Mouse (Mus musculus): ENCODE data around the gene Tmem102. TPM values are rescaled to one million over a fixed set of nuclear protein-coding genes. Genes with fewer than 3 reads are reported as not detected.

The Tmem102 gene
- 0.30 and 0.68 TPM in 2 replicates for polyA plus RNA-seq (2015; fragmentation: Nextera tagmentation; extraction: Ambion mirVana)

DNA sequence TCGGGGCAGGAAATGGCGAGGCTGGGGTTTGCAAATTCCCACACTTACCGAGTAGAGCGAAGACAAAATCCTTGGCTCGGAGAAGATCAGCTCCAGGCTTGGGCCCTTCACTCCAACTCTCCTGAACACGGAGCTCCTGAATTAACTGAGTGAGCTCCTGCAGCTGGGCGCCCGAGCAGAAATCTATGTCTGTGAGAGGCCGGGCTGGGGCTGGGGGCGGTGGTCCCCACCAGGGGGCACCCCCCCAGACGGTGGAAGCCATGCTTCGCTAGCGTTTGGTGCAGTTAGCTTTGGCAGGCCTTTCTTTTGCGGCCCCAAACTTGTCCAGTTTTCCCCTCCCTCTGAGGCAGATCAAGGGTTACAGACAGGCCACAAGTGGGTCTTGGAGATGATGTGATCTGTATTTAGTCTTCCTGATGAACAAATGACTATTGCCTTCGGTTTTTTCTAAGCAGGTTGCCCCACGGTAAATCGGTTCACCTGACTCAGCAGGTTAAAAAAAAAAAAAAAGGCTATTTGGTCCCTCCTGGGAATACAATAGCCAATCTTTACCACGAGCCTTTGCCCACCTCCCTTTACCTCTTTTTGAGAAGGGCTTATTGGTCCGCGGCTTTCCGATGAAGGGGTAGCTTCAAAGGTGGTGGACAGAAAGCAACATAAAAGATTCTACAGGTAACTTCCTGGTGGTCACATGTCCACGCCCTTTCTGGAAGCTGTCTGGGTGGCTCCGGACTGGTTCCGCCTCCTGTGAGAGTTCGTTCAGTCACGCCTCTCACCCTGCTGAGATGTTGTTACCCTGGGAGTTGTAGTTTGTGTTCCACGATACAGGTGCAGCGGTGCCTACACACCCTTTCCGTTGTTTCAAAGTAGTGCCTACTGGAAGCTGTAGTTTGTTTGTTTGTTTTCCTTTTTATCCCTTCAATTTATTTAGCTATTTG is at the start of gene Tmem102:
Gene Tmem102, minus strand, starts transcription at position 653 of the 938 bp plus-strand sequence.

DNA sequence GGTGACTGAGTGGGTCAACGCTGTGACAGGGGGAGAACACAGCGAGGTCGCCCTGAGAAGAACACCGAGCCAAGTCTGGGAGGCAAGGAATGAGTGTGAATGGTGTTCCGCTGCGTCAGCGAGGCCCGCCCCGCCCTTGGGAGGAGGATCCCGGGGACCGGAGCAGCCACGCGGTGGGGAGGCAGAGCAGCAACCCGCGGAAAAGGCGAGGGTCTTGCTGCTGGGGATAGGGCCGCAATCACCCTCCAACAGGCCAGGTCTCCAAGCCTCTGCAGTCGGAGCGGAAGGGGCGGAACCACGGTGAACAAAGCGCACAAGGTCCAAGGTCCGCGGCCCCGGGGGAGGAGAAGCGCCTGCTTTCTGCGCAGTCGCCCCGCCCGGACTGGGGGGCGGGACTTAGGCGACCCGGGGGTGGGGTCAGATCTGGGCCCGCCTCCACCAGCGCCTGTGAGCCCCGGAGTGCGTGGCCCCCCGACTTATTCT is 40.8 kb upstream of the Tmem102 start, which contains the start of gene Plscr3:
Gene Plscr3, plus strand, starts transcription at position 179 of the 483 bp plus-strand sequence.

DNA sequence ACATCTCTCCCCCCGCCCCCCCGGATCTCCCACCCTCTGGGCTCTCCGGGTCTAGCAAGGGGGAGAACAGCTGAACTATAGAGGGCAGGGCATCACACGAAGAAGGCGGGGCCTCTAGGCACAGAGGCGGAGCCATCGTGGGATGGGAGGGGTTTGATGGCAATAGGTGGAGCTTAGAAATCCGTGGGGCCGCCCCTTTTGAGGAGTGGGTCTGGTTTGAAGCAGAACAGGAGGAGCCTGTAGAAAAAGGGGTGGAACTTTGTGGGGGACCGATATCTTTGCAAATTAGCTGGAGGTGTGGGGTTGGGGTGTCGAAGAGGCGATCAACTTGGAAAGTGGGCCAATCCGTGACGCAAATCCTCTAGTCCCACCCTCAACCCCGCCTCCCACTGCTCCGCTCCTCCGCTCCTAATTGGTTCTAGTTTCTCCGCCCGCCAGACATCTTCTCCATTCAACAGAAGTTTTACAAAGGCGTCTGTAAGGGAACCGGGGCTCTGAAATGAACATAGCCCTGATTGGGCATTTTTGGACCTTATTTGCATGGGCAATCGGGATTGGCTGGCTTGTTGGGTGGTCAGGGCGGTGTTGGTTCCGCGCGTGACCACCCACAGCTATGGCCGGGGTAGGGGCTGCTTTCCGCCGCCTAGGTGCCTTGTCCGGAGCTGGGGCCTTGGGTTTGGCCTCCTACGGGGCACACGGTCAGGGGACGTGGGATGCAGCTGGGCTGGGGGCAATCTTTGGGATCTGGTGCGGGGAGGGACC is 32.7 kb upstream of the Tmem102 start, which contains the start of gene Tmem256:
Gene Tmem256, plus strand, starts transcription at position 563 of the 762 bp plus-strand sequence.

DNA sequence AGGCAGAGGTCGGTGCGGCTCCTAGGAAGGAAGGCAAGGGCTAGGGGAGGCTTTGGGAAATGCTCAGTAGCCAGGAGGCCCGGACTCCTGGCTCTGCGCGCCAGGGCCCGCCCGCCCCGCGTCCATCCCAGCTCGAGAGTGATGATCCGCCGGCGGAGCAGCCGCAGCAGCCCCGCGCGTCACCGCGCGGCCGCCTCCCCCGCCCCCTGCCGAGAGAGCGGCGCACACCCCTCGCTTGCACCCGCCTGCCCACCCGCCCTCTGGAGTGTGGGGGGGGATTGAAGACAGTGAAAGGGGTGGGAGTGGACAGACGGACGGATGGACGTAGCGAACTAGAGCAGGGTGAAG is 32.2 kb upstream of the Tmem102 start, which contains the start of gene Nlgn2:
Gene Nlgn2, minus strand, starts transcription at position 181 of the 348 bp plus-strand sequence.

DNA sequence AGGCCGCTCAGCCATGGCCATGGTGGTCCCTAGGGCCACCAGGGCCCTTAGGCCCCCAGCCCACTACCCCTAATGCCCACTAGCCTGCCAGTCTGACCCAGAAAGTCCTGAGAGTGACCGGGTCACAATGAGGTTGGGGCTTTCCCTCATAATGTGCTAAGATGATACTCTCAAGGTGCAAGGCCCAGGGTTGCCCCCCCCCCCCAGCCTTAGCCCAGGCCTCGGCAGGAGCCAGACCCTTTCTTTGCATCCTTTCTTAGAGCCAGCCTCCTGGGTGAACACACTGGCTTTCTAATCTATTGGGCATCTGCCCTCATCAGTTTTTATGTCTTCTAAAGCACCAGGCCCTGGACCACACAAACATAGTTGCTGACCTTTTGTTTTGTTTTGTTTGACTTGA is 16.7 kb upstream of the Tmem102 start, which contains the start of gene Spem1:
Gene Spem1, minus strand, starts transcription at position 101 of the 400 bp plus-strand sequence.

DNA sequence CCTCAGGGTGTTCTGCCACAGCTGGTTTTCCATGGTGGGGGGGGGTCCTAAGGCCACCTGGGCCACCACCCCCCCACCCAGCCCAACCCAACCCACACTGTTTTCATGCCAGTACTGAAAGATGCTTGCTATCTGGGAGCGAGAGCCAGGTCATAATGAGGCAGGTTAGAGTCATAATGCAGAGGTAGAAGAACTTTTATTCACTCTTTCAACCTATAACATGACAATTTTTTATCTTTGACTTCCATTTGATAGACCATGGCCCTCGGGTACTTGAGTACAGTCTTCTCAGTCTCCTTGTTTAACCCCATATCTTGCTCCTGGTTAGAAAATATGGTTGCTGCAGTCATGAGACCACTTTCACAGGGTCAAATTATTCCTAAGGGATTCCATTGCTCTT is 12.9 kb upstream of the Tmem102 start, which contains the start of gene Spem2:
Gene Spem2, minus strand, starts transcription at position 101 of the 400 bp plus-strand sequence.

DNA sequence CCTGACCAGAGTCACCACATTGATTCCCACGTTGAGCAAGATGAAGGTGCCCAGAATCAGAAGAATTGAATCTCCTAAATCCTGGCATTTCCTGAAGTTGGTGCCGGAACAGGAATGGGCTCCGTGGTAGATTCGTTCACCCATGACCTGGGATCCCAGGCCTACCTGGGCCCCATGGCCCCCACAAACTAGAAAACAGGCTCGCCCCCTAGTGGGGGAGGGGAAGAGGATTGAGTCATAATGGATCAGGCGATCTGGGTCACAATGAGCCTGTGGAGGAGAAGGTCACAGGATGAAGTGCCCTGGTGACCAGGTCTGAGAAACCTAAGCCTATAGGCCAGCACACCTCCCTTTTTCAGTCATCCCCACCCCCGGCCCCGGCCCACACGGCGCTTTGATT is 9.7 kb upstream of the Tmem102 start, which contains the start of gene Gm39566:
Gene Gm39566, minus strand, starts transcription at position 144 of the 400 bp plus-strand sequence.

DNA sequence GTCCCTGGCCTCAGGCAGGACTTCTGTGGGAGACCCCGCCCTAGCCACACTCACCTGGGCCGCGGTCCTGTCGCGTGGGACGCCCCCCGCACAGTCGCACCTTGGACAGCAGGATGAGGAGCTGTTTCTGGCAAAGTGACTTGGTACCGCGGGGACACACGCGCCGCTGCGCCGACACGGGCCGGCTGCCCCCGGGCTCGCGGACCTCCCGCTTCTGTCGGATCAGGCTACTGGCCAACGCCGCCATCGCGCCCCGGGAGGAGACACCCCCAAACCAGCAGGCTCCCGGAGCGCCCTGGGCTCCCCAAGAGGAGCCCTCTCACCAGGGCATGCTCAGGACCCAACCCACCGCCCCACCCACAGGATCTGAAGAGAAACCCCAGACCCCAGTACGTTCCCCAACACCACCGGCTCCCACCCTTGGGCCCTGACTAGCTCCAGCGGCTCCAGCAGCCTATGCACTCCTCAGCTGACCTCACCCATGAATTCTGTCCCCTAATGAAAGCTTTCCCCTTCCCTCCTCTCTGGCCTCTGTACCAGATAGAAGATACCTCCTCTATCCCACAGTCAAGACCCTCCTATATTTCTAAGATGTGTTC is 3.9 kb downstream of the Tmem102 start, which contains the start of gene Fgf11:
Gene Fgf11, minus strand, starts transcription at position 479 of the 599 bp plus-strand sequence.

DNA sequence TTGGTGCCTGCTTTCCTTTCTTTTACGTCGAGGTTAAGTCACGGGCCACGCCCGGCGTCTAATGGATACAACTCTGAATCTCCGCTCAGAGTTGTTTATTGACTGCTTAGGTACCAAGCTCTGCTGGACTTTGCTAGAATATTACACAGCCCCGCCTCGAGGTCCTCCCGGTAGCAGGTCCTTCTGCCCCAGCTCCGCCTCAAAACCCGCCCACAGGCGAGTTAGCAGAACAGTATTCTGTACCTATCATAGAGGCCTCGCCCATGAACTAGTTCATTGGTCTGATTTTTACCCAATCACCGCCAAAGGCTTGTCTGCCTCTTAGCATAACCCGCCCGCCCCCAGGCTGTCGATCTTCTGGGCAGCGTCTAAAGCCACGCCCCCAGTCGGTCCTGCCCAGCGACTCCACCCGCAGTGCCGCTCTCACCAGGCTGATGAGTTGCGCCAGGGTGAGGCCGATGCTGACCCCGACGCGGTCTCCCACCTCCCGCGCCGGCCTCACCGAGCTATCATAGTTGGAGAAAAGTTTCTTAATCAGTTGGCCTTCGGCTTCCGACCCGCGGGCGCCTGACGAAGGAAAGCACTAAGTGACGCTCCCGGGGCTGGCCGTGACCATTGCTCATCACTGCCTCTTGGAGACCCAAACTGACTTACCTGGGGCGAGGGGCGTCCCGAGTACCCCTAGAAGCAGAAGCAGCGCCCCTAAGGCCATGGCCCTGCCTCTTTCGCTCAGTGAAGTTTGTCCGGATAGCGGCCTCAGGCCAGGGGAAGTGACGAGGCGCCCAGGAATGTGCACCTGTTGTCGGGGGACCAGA is 10.0 kb downstream of the Tmem102 start, which contains the start of gene Chrnb1:
Gene Chrnb1, minus strand, starts transcription at position 776 of the 815 bp plus-strand sequence.

DNA sequence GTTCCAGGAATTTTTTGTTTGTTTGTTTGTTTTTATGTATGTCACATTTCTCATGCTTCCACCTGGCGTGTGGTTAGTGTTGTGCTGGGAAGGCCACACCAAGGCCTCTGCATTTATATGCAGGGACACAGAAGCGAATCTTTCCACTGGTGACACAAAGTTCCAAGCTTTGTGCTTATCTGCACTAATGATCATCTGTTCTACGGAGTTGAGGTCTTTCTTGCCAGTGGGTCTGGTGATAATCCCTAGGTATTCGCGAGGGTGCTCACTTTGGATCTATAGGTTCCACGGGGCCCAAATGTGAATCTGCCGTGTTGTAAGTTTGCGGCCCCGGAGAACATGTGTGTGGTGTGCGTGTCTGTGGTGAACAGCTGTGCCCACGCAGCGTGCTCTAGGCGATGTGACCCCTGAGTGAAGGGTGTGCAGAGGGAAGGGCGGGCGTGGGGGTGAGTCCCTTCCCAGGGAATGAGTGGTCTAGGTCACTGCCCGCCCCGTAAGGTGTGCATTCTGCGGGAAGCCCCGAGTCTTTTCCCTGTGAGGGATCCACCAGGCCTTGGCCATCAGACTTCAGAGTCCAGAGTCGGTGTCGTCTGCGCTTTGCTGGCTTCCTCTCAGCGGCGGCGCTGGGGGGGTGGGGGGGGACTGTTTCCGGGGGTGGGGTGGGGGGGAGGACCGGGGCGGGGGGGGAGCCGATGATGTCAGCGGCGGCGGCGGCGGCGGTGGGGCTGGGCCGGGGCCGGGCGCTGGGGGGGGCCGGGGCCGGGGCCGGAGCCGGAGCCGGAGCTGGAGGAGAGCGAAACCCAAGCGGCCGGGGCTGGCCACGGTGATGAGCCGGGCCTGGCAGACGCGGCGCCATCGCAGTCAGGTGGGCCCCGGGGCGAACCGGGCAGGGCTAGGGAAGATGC is 40.0 kb downstream of the Tmem102 start, which contains the start of gene Zbtb4:
Gene Zbtb4, plus strand, starts transcription at position 692 of the 905 bp plus-strand sequence.

DNA sequence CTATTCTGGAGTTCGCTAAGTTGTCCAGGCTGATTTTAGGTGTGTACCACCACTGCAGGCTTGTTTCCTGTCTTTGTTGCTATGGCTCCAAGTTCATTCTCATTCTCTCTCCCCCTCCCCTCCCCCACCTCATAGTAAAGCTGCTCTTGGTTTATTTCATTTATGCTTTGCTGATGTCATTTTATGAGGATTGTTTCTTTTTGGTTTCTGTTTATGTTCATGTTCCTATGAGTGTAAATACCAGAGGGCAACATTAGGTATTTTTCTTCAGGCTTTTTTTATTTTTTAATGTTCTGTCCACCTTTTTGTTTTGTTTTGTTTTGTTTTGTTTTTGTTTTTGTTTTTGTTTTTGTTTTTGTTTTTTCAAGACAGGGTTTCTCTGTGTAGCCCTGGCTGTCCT is 43.6 kb downstream of the Tmem102 start, which contains the start of gene Slc35g3:
Gene Slc35g3, minus strand, starts transcription at position 101 of the 400 bp plus-strand sequence.

DNA sequence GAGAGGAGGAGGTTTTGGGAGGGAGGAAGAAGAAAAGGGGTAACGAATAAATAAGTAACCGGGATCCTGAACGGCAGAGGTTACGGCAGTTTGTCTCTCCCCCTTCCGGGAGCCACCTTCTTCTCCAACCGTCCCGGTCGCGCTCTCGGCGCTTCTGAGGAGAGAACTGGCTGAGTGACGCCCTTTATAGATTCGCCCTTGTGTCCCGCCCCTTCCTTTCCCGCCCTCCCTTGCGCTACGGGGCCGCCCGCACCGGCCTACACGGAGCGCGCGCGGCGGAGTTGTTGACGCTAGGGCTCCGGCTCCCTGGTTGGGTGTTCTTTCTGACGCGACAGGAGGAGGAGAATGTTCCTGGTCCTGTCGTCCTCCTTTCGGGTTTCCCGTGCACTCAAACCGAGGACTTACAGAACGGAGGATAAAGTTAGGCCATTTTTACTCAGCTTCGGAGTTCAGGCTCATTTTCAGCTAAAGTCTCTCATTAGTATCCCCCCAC is 46.9 kb downstream of the Tmem102 start, which contains the start of gene Polr2a:
Gene Polr2a, minus strand, starts transcription at position 160 of the 493 bp plus-strand sequence.

Other genes with a start within 250 kb of the Tmem102 start
- 1.1 and 1.8 TPM in 2 replicates for gene Efnb3, start 245.4 kb downstream of the Tmem102 start, polyA plus RNA-seq (2015; fragmentation: Nextera tagmentation; extraction: Ambion mirVana)
- gene Wrap53, start 225.4 kb downstream of the Tmem102 start, polyA plus RNA-seq (2015; fragmentation: Nextera tagmentation; extraction: Ambion mirVana): 19.3 and 21.3 TPM in 2 replicates
- 80.6 and 88.9 TPM in 2 replicates for gene Trp53, start 225.3 kb downstream of the Tmem102 start, polyA plus RNA-seq (2015; fragmentation: Nextera tagmentation; extraction: Ambion mirVana)
- gene Atp1b2, start 199.7 kb downstream of the Tmem102 start, polyA plus RNA-seq (2015; fragmentation: Nextera tagmentation; extraction: Ambion mirVana): 20.4 and 20.8 TPM in 2 replicates
- gene Shbg, start 187.7 kb downstream of the Tmem102 start, polyA plus RNA-seq (2015; fragmentation: Nextera tagmentation; extraction: Ambion mirVana): not detected in 2 replicates
- 7.3 and 7.9 TPM in 2 replicates for gene Sat2, start 183.6 kb downstream of the Tmem102 start, polyA plus RNA-seq (2015; fragmentation: Nextera tagmentation; extraction: Ambion mirVana)
- 11.5 and 12.6 TPM in 2 replicates for gene Fxr2, start 172.6 kb downstream of the Tmem102 start, polyA plus RNA-seq (2015; fragmentation: Nextera tagmentation; extraction: Ambion mirVana)
- gene Sox15, start 150.3 kb downstream of the Tmem102 start, polyA plus RNA-seq (2015; fragmentation: Nextera tagmentation; extraction: Ambion mirVana): 0.19 and 0.25 TPM in 2 replicates
- gene Mpdu1, start 143.0 kb downstream of the Tmem102 start, polyA plus RNA-seq (2015; fragmentation: Nextera tagmentation; extraction: Ambion mirVana): 44.5 and 46.1 TPM in 2 replicates
- gene Cd68, start 139.5 kb downstream of the Tmem102 start, polyA plus RNA-seq (2015; fragmentation: Nextera tagmentation; extraction: Ambion mirVana): 25.2 and 39.1 TPM in 2 replicates
- 272 and 275 TPM in 2 replicates for gene Eif4a1, start 133.2 kb downstream of the Tmem102 start, polyA plus RNA-seq (2015; fragmentation: Nextera tagmentation; extraction: Ambion mirVana)
- gene Senp3, start 123.5 kb downstream of the Tmem102 start, polyA plus RNA-seq (2015; fragmentation: Nextera tagmentation; extraction: Ambion mirVana): 37.0 and 38.4 TPM in 2 replicates
- gene Tnfsf13, start 119.8 kb downstream of the Tmem102 start, polyA plus RNA-seq (2015; fragmentation: Nextera tagmentation; extraction: Ambion mirVana): 0.64 and 0.78 TPM in 2 replicates
- gene Tnfsf12, start 109.8 kb downstream of the Tmem102 start, polyA plus RNA-seq (2015; fragmentation: Nextera tagmentation; extraction: Ambion mirVana): 4.4 and 5.2 TPM in 2 replicates
- gene Tnfsfm13, start 109.5 kb downstream of the Tmem102 start, polyA plus RNA-seq (2015; fragmentation: Nextera tagmentation; extraction: Ambion mirVana): 2.1 and 2.8 TPM in 2 replicates
- 15.2 and 15.8 TPM in 2 replicates for gene Polr2a, start 47.0 kb downstream of the Tmem102 start, polyA plus RNA-seq (2015; fragmentation: Nextera tagmentation; extraction: Ambion mirVana)
- gene Slc35g3, start 43.7 kb downstream of the Tmem102 start, polyA plus RNA-seq (2015; fragmentation: Nextera tagmentation; extraction: Ambion mirVana): 0.07 and 0.08 TPM in 2 replicates
- 1.3 and 1.9 TPM in 2 replicates for gene Zbtb4, start 39.7 kb downstream of the Tmem102 start, polyA plus RNA-seq (2015; fragmentation: Nextera tagmentation; extraction: Ambion mirVana)
- gene Chrnb1, start 9.7 kb downstream of the Tmem102 start, polyA plus RNA-seq (2015; fragmentation: Nextera tagmentation; extraction: Ambion mirVana): 0.99 and 1.5 TPM in 2 replicates
- gene Fgf11, start 3.8 kb downstream of the Tmem102 start, polyA plus RNA-seq (2015; fragmentation: Nextera tagmentation; extraction: Ambion mirVana): 0.33 and 0.36 TPM in 2 replicates
- not detected in 2 replicates for gene Gm39566, start 9.7 kb upstream of the Tmem102 start, polyA plus RNA-seq (2015; fragmentation: Nextera tagmentation; extraction: Ambion mirVana)
- gene Spem2, start 12.8 kb upstream of the Tmem102 start, polyA plus RNA-seq (2015; fragmentation: Nextera tagmentation; extraction: Ambion mirVana): not detected in 2 replicates
- gene Spem1, start 16.6 kb upstream of the Tmem102 start, polyA plus RNA-seq (2015; fragmentation: Nextera tagmentation; extraction: Ambion mirVana): 0.12 TPM in 1 of 2 replicates, not detected in the other
- 2.6 and 3.1 TPM in 2 replicates for gene Nlgn2, start 32.2 kb upstream of the Tmem102 start, polyA plus RNA-seq (2015; fragmentation: Nextera tagmentation; extraction: Ambion mirVana)
- 337 and 343 TPM in 2 replicates for gene Tmem256, start 32.9 kb upstream of the Tmem102 start, polyA plus RNA-seq (2015; fragmentation: Nextera tagmentation; extraction: Ambion mirVana)
- 45.7 and 56.8 TPM in 2 replicates for gene Plscr3, start 40.8 kb upstream of the Tmem102 start, polyA plus RNA-seq (2015; fragmentation: Nextera tagmentation; extraction: Ambion mirVana)
- gene Tnk1, start 53.1 kb upstream of the Tmem102 start, polyA plus RNA-seq (2015; fragmentation: Nextera tagmentation; extraction: Ambion mirVana): 0.56 and 0.91 TPM in 2 replicates
- not detected in 2 replicates for gene Tmem95, start 72.4 kb upstream of the Tmem102 start, polyA plus RNA-seq (2015; fragmentation: Nextera tagmentation; extraction: Ambion mirVana)
- gene Kctd11, start 75.8 kb upstream of the Tmem102 start, polyA plus RNA-seq (2015; fragmentation: Nextera tagmentation; extraction: Ambion mirVana): 2.3 and 3.1 TPM in 2 replicates
- gene Acap1, start 89.9 kb upstream of the Tmem102 start, polyA plus RNA-seq (2015; fragmentation: Nextera tagmentation; extraction: Ambion mirVana): 15.3 and 21.3 TPM in 2 replicates
- gene 2810408A11Rik, start 95.4 kb upstream of the Tmem102 start, polyA plus RNA-seq (2015; fragmentation: Nextera tagmentation; extraction: Ambion mirVana): 2.2 and 2.6 TPM in 2 replicates
- 3.2 and 3.4 TPM in 2 replicates for gene Neurl4, start 95.4 kb upstream of the Tmem102 start, polyA plus RNA-seq (2015; fragmentation: Nextera tagmentation; extraction: Ambion mirVana)
- gene Gps2, start 108.3 kb upstream of the Tmem102 start, polyA plus RNA-seq (2015; fragmentation: Nextera tagmentation; extraction: Ambion mirVana): 104 and 116 TPM in 2 replicates
- 1,453 and 1,558 TPM in 2 replicates for gene Eif5a, start 116.3 kb upstream of the Tmem102 start, polyA plus RNA-seq (2015; fragmentation: Nextera tagmentation; extraction: Ambion mirVana)
- 0.12 and 0.53 TPM in 2 replicates for gene Ybx2, start 130.2 kb upstream of the Tmem102 start, polyA plus RNA-seq (2015; fragmentation: Nextera tagmentation; extraction: Ambion mirVana)
- 19.1 and 22.0 TPM in 2 replicates for gene Slc2a4, start 142.6 kb upstream of the Tmem102 start, polyA plus RNA-seq (2015; fragmentation: Nextera tagmentation; extraction: Ambion mirVana)
- 0.98 and 1.6 TPM in 2 replicates for gene Cldn7, start 159.2 kb upstream of the Tmem102 start, polyA plus RNA-seq (2015; fragmentation: Nextera tagmentation; extraction: Ambion mirVana)
- gene Ctdnep1, start 175.5 kb upstream of the Tmem102 start, polyA plus RNA-seq (2015; fragmentation: Nextera tagmentation; extraction: Ambion mirVana): 20.7 and 22.4 TPM in 2 replicates
- 69.4 and 73.0 TPM in 2 replicates for gene Elp5, start 176.9 kb upstream of the Tmem102 start, polyA plus RNA-seq (2015; fragmentation: Nextera tagmentation; extraction: Ambion mirVana)
- 318 and 353 TPM in 2 replicates for gene Gabarap, start 185.5 kb upstream of the Tmem102 start, polyA plus RNA-seq (2015; fragmentation: Nextera tagmentation; extraction: Ambion mirVana)
- gene Phf23, start 190.2 kb upstream of the Tmem102 start, polyA plus RNA-seq (2015; fragmentation: Nextera tagmentation; extraction: Ambion mirVana): 26.6 and 35.9 TPM in 2 replicates
- gene Dvl2, start 195.0 kb upstream of the Tmem102 start, polyA plus RNA-seq (2015; fragmentation: Nextera tagmentation; extraction: Ambion mirVana): 6.9 and 10.2 TPM in 2 replicates
- gene Acadvl, start 209.8 kb upstream of the Tmem102 start, polyA plus RNA-seq (2015; fragmentation: Nextera tagmentation; extraction: Ambion mirVana): 58.3 and 59.1 TPM in 2 replicates
- gene Dlg4, start 211.3 kb upstream of the Tmem102 start, polyA plus RNA-seq (2015; fragmentation: Nextera tagmentation; extraction: Ambion mirVana): 1.5 and 3.1 TPM in 2 replicates
- gene Asgr1, start 248.5 kb upstream of the Tmem102 start, polyA plus RNA-seq (2015; fragmentation: Nextera tagmentation; extraction: Ambion mirVana): 0.10 and 0.16 TPM in 2 replicates

All from spleen, postnatal 0 days (tissue).